Mouse (Mus musculus) testis, adult 2 months (tissue): Measurements from ENCODE around the gene Tex14.

Experiments used
- CTCF ChIP-seq: fragments of 200-500 bp; IDR thresholded peaks from 2 replicates; pipeline ENCODE4 v1.5.1; 2012; ENCODE audit warnings: low read depth, mild to moderate bottlenecking, inconsistent platforms, low read length, moderate library complexity; ENCODE audit not compliant: control insufficient read depth, insufficient read depth, insufficient replicate concordance
- POLR2A ChIP-seq: fragments of 200-500 bp; IDR thresholded peaks from 2 replicates; pipeline ENCODE4 v1.6.1; 2012; ENCODE audit warnings: low read depth, mild to moderate bottlenecking, inconsistent platforms, low read length, moderate library complexity; ENCODE audit not compliant: control insufficient read depth

DNA sequence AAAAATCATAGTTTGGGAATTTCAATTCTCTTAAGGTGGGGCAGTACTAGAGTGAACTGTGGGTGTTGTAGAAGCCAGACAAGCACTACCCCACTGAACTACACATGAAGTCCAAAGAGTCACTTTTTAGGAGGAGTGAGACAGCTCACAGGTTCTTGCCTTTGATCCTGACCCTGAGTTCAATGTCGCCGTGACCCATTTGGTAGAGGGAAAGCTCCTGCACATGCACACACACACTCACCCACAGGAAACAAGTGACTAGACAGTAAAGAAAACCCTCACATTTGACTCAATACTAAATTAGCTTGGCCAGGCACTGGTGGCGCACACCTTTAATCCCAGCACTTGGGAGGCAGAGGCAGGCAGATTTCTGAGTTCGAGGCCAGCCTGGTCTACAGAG, 20.3 kb upstream of the Tex14 start:
- TF ChIP-seq CTCF (no peak), POLR2A (no peak)
